In the genomic region with DNA sequence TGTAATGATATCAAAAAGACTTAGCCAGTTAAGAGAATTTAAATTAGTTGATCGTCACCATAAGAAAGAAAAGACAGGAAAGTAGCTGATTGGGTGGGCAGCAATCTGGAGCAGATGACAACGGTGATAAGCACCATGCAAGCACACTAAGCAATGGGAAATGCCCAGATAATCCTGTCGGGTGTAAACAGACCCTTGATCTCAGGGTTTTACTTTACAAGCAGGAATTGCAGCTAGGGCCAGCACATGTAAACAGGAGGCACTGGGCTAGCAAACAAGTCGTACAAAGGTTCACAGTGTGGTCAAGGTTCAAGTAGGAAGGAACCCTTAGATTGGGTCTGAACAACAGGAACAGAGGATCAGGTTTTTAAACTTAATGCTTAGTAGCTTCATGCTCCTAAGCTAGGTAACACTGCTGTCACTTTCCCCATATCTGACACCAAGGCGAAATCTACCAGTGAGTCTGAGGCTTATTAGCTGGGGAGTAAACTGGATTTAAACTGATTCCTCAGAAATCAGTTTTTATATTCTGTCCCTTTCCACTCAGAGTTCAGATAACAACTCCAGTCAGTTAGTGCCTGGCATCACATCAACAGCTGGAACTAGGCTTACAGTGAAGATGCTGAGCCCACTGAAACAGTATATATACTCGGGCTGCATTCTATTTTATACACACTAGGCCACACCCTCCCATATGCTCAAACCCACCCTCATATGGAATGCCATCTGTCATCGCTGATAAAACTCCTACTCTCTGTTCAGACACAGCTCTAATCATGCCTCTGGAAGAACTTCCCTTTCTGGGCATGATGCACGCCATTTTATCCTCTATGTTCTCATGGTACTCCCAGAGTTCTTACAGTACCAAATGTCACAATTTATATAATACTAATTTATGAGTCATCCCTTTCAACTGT, we compare ENCODE assay signal across 8 mouse cellular contexts. TPM values are rescaled to one million over a fixed set of nuclear protein-coding genes. Genes with fewer than 3 reads are reported as not detected.
DNase-seq lines count a peak whose midpoint lies in the region; ATAC-seq and TF ChIP-seq lines count a peak whose summit lies in the region.

No protein-coding gene starts in this region.

- intact Hi-C loops in heart, postnatal 36 days (cut with DNase I), result no loop called here

- H3K79me2 ChIP-seq in liver, adult 2 months (ENCODE audit: control insufficient read depth, insufficient read depth, low read length), result no peaks in the 10 kb centered on the region

- TF ChIP-seq POLR2A in liver, adult 2 months (IDR thresholded peaks at IDR 0.05; ENCODE audit: extremely low read depth, insufficient read depth, low read length), result no peak

- peaks cover 10% of the 10 kb centered on the region; the same call in 1 of the 2 replicates for H3K4me1 ChIP-seq in heart, embryonic 11.5 days (ENCODE audit: control insufficient read depth, insufficient read depth, low read length)
- peaks cover 3% of the 10 kb centered on the region for H3K4me1 ChIP-seq in intestine, postnatal 0 days (replicated peaks; ENCODE audit: control insufficient read depth, insufficient read depth, low read length)
- peaks cover 3% of the 10 kb centered on the region; the same call in 1 of the 2 replicates for H3K4me1 ChIP-seq in liver, adult 2 months (ENCODE audit: control insufficient read depth, insufficient read depth, low read length)

- TF ChIP-seq CTCF in intestine, postnatal 0 days (IDR thresholded peaks at IDR 0.05; ENCODE audit: low read depth), result no peak
- no peak for TF ChIP-seq CTCF in liver, adult 2 months (IDR thresholded peaks at IDR 0.05; ENCODE audit: low read depth, low read length)

- no peaks in the 10 kb centered on the region for H3K36me3 ChIP-seq in heart, embryonic 11.5 days (ENCODE audit: control insufficient read depth, insufficient read depth, low read length)
- H3K36me3 ChIP-seq in intestine, postnatal 0 days (ENCODE audit: control insufficient read depth, insufficient read depth), result no peaks in the 10 kb centered on the region
- no peaks in the 10 kb centered on the region for H3K36me3 ChIP-seq in liver, adult 2 months (ENCODE audit: control insufficient read depth, insufficient read depth, low read length)

- H3K27ac ChIP-seq in heart, embryonic 11.5 days (ENCODE audit: low read depth, low read length), result no peak overlapping the region
- peak overlapping the region; percentile 84 for H3K27ac ChIP-seq in intestine, postnatal 0 days (ENCODE audit: low read depth, low read length)
- H3K27ac ChIP-seq in liver, adult 2 months (replicated peaks; ENCODE audit: insufficient read depth, low read depth, low read length), result peak overlapping the region; percentile 70

- no peak for DNase-seq in heart, postnatal 36 days
- DNase-seq in c-Kit-positive CD71-positive TER-119-positive erythroid progenitor cells, embryonic 14.5 days (ENCODE audit: low spot score), result peak; percentile 69
- peak; percentile 97 for DNase-seq in liver, adult 2 months (ENCODE audit: extremely low read depth, low read depth, low spot score)
- no peak for DNase-seq in gastrocnemius, adult 18-20 months (ENCODE audit: low spot score)
- DNase-seq in cerebellum, adult 11 months, result no peak
- DNase-seq in thymus, postnatal 4 days, result no peak

- no peak overlapping the region for H3K9ac ChIP-seq in heart, embryonic 11.5 days (ENCODE audit: low read depth, low read length)
- H3K9ac ChIP-seq in intestine, postnatal 0 days (ENCODE audit: low read depth, low read length), result no peak overlapping the region
- 0 out of 2 replicates have a peak overlapping the region, but pooled peaks have one; percentile 35 for H3K9ac ChIP-seq in liver, adult 2 months (ENCODE audit: low read depth, low read length)

- H3K4me2 ChIP-seq in heart, embryonic 11.5 days, result no peak overlapping the region
- peak overlapping the region; percentile 17; the same call in 1 of the 2 replicates for H3K4me2 ChIP-seq in intestine, postnatal 0 days (replicated peaks; ENCODE audit: low read depth)

- 41% methylated on average over 8 of the region's 8 CpGs for WGBS in heart, embryonic 11.5 days (ENCODE audit: insufficient replicate concordance)
- WGBS in intestine, postnatal 0 days, result 24% methylated on average over 8 of the region's 8 CpGs
- 32% methylated on average over 8 of the region's 8 CpGs for WGBS in liver, adult 2 months

- 0 out of 2 replicates have a peak, but pooled peaks have one; percentile 22 for ATAC-seq in heart, embryonic 11.5 days (replicated peaks; ENCODE audit: insufficient number of reproducible peaks, low FRiP score, low TSS enrichment)
- peak; percentile 83 for ATAC-seq in intestine, postnatal 0 days

- no peaks in the 10 kb centered on the region for H3K9me3 ChIP-seq in heart, embryonic 11.5 days (replicated peaks; ENCODE audit: control insufficient read depth, low read length)
- no peaks in the 10 kb centered on the region for H3K9me3 ChIP-seq in intestine, postnatal 0 days (ENCODE audit: control insufficient read depth)

- H3K27me3 ChIP-seq in heart, embryonic 11.5 days (ENCODE audit: control insufficient read depth, insufficient read depth, low read length), result no peaks in the 10 kb centered on the region
- no peaks in the 10 kb centered on the region for H3K27me3 ChIP-seq in intestine, postnatal 0 days (replicated peaks; ENCODE audit: control insufficient read depth, insufficient read depth, low read length)
- H3K27me3 ChIP-seq in liver, adult 2 months (ENCODE audit: control insufficient read depth, insufficient read depth, low read length), result no peaks in the 10 kb centered on the region

- no peak overlapping the region for H3K4me3 ChIP-seq in heart, embryonic 11.5 days (ENCODE audit: low read depth, low read length)
- H3K4me3 ChIP-seq in intestine, postnatal 0 days (ENCODE audit: low read depth, low read length), result no peak overlapping the region
- H3K4me3 ChIP-seq in liver, adult 2 months (ENCODE audit: insufficient read depth, low read depth, low read length), result no peak overlapping the region

RNA-seq across cellular contexts. Expression of a gene that starts 20.7 kb away (rescaled TPM):
- polyA plus RNA-seq in heart, embryonic 11.5 days (2014; fragmentation: Nextera tagmentation; extraction: Ambion mirVana), result 8.2 and 9.0 TPM in 2 replicates
- 1 to 10 TPM; 6.5 to 8.0 TPM for total RNA-seq in heart, postnatal 36 days (2021)
- 6.3 and 6.8 TPM in 2 replicates for polyA plus RNA-seq in intestine, postnatal 0 days (2015; fragmentation: Nextera tagmentation; extraction: Ambion mirVana)
- 2.7 and 3.9 TPM in 2 replicates for total RNA-seq in liver, adult 2 months (2014; rRNA removed)
- polyA plus RNA-seq in liver, adult 2 months (2012; rRNA removed), result 0.68 and 0.83 TPM in 2 replicates
- total RNA-seq in gastrocnemius, adult 18-20 months (2021), result 1 to 10 TPM; 4.6 to 4.8 TPM

RNA-seq across cellular contexts. Expression of a gene that starts 32.2 kb away (rescaled TPM):
- polyA plus RNA-seq in heart, embryonic 11.5 days (2014; fragmentation: Nextera tagmentation; extraction: Ambion mirVana), result 0.29 and 0.44 TPM in 2 replicates
- under 1 TPM; 0.72 to 0.76 TPM for total RNA-seq in heart, postnatal 36 days (2021)
- 32.1 and 41.6 TPM in 2 replicates for polyA plus RNA-seq in intestine, postnatal 0 days (2015; fragmentation: Nextera tagmentation; extraction: Ambion mirVana)
- 0.07 TPM in 1 of 2 replicates, not detected in the other for total RNA-seq in liver, adult 2 months (2014; rRNA removed)
- polyA plus RNA-seq in liver, adult 2 months (2012; rRNA removed), result not detected in 2 replicates
- under 1 TPM; 0.05 to 0.16 TPM for total RNA-seq in gastrocnemius, adult 18-20 months (2021)

RNA-seq across cellular contexts. Expression of a gene that starts 49.9 kb away (rescaled TPM):
- 867 and 947 TPM in 2 replicates for polyA plus RNA-seq in heart, embryonic 11.5 days (2014; fragmentation: Nextera tagmentation; extraction: Ambion mirVana)
- total RNA-seq in heart, postnatal 36 days (2021), result 100 to 1,000 TPM; 352 to 374 TPM
- polyA plus RNA-seq in intestine, postnatal 0 days (2015; fragmentation: Nextera tagmentation; extraction: Ambion mirVana), result 272 and 299 TPM in 2 replicates
- 18.4 and 23.3 TPM in 2 replicates for total RNA-seq in liver, adult 2 months (2014; rRNA removed)
- 25.4 and 34.6 TPM in 2 replicates for polyA plus RNA-seq in liver, adult 2 months (2012; rRNA removed)
- total RNA-seq in gastrocnemius, adult 18-20 months (2021), result 100 to 1,000 TPM; 101 to 171 TPM

Comparison
In these comparisons a context has a peak if more than half of its experiments do, and no peak if none do; other contexts are left out.
1. DNase-seq: peak in c-Kit-positive CD71-positive TER-119-positive erythroid progenitor cells, embryonic 14.5 days (single experiment) and liver, adult 2 months (single experiment); none in heart, postnatal 36 days (0 of 2), gastrocnemius, adult 18-20 months (single experiment), cerebellum, adult 11 months (single experiment) and thymus, postnatal 4 days (single experiment).